Mouse (Mus musculus): Measurements from ENCODE around the gene Tprgl. TPM values are rescaled to one million over a fixed set of nuclear protein-coding genes. Genes with fewer than 3 reads are reported as not detected.

Gene Tprgl
- 42.4 TPM for polyA plus RNA-seq (2014; fragmentation: Illumina TruSeq; extraction: RNeasy Lipid Tissue Mini Kit (QIAGEN cat#74804); ENCODE audit: low read depth, low replicate concordance)

DNA sequence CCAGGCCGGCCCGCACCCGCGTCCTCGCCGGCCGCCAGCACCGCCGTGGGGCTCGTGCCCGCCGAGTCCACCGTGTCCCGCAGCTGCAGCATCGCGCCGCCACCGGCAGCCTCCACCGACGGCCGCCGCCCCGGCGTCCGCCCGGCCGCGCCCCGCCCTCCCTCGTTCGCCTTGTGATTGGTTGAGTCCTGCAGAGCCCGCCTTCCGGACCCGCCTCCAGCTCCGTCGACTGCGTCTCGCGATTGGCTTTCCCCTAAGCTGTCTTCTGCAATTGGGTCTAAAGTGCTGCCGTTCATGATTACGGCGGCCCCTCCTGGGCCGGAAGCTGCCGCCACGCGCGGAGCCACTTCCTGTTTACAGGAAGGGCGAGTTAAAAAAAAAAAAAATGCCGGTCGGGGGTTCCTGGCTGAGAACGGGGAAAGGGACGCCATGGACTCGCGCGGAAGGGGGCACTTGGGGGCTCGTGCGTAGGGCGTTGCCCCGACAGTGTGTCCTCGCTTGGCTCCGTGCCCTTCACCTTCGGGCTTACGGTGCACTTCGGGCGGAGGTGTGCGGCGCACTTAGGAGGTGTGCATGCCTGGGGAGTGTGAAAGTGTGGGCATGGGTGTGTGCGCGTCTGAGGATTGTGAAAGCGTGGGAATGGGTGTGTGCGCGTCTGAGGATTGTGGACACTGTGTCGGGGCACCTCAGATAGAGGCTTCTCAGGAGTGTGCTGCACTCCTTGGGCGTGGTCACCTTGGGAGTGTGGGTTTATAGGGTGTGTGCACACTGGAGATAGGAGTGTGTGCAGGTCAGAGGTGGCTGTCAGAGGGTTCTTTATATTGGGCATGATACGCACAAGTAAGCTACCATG lies at the start of gene Tprgl:
TSS of gene Tprgl (minus strand) at position 129 of the 853 bp plus-strand sequence.

DNA sequence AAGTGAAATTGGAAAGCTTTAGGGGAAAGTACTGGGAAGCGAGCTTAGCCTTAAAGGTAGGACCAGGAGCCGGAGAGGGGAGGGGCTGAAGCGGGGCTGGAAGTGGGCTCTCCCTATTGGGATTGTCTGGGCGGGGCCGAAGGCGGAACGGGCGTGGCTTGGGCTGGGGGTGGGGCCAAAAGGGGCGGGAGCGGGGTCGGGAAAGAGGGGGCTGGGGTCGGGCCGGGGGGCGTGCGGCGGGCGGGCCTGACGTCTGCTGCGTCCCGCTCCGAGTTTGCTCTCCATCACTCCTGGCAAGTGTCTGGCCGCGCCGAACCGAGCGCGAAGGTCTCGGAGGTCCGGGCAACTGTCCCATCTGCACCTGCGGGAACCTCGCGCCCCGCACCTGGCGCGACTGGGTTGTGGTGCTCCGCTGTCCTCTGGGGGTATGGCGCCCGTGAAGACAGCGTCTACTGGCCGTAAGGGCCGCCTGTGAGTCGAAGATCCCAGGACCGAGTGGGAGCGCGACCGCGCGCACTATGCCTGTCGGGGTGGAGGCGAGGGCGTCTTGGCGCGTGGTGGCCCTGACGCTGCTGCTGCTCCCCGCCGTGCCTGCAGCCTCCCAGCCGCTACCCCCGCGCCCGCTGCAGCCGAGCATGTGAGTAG lies 10.2 kb upstream of the Tprgl start, which contains the start of gene Megf6:
TSS of gene Megf6 (plus strand) at position 225 of the 645 bp plus-strand sequence.

DNA sequence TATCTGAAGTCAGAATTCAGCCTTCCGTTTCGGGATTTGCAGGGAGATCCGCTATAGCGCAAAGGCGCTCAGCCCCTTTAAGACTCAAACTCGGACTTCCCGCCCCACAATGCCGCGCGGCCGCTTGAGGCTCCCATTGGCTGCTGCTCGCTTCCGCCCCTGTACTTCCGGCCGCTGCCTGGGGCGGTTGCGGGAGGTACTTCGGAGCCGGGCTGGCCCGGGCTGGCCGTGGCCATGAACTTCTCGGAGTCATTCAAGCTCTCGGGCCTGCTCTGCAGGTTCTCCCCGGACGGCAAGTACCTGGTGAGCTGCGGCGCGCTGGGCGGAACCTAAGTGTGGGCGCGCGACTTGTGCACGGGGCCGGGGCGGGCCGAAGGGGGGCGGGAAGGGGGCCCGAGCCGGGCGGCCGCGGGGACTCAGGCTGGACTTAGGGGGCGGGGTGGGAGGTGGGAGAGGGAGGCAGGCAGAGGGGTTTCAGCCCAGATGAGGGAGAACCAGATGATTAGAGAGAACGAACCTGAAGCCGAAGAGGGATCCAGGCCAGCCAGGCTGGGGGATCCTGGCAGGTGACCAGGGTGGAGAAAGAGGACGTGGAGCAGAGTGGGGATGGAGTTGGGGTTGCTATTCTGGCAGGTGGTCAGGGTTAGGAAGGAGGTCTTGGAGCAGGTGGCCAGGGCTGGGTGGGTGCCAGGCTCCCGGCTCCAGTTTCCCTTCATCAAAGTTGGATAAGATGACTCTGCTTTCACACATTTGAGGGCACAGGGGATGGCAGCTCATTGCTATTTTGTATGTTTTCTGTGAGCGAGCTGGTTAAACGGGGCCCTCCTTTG lies 18.0 kb downstream of the Tprgl start, which contains the start of gene Wrap73:
TSS of gene Wrap73 (plus strand) at position 162 of the 830 bp plus-strand sequence.

DNA sequence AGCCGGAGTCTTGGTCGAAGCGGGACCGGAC lies 20.5 kb downstream of the Tprgl start, which contains the start of gene Trp73:
TSS of gene Trp73 (minus strand) at position 27 of the 31 bp plus-strand sequence.

Other genes starting within 250 kb of the Tprgl start
- 16.9 TPM for gene A430005L14Rik, start 203.4 kb downstream of the Tprgl start, polyA plus RNA-seq (2014; fragmentation: Illumina TruSeq; extraction: RNeasy Lipid Tissue Mini Kit (QIAGEN cat#74804); ENCODE audit: low read depth, low replicate concordance)
- 2.6 TPM for gene Dffb, start 185.5 kb downstream of the Tprgl start, polyA plus RNA-seq (2014; fragmentation: Illumina TruSeq; extraction: RNeasy Lipid Tissue Mini Kit (QIAGEN cat#74804); ENCODE audit: low read depth, low replicate concordance)
- 2.5 TPM for gene Cep104, start 185.5 kb downstream of the Tprgl start, polyA plus RNA-seq (2014; fragmentation: Illumina TruSeq; extraction: RNeasy Lipid Tissue Mini Kit (QIAGEN cat#74804); ENCODE audit: low read depth, low replicate concordance)
- gene Lrrc47, start 148.9 kb downstream of the Tprgl start, polyA plus RNA-seq (2014; fragmentation: Illumina TruSeq; extraction: RNeasy Lipid Tissue Mini Kit (QIAGEN cat#74804); ENCODE audit: low read depth, low replicate concordance), result 9.1 TPM
- gene Smim1, start 134.4 kb downstream of the Tprgl start, polyA plus RNA-seq (2014; fragmentation: Illumina TruSeq; extraction: RNeasy Lipid Tissue Mini Kit (QIAGEN cat#74804); ENCODE audit: low read depth, low replicate concordance), result not detected
- not detected for gene Ccdc27, start 118.0 kb downstream of the Tprgl start, polyA plus RNA-seq (2014; fragmentation: Illumina TruSeq; extraction: RNeasy Lipid Tissue Mini Kit (QIAGEN cat#74804); ENCODE audit: low read depth, low replicate concordance)
- not detected for gene Trp73, start 20.5 kb downstream of the Tprgl start, polyA plus RNA-seq (2014; fragmentation: Illumina TruSeq; extraction: RNeasy Lipid Tissue Mini Kit (QIAGEN cat#74804); ENCODE audit: low read depth, low replicate concordance)
- gene Wrap73, start 18.3 kb downstream of the Tprgl start, polyA plus RNA-seq (2014; fragmentation: Illumina TruSeq; extraction: RNeasy Lipid Tissue Mini Kit (QIAGEN cat#74804); ENCODE audit: low read depth, low replicate concordance), result 0.93 TPM
- not detected for gene Megf6, start 10.1 kb upstream of the Tprgl start, polyA plus RNA-seq (2014; fragmentation: Illumina TruSeq; extraction: RNeasy Lipid Tissue Mini Kit (QIAGEN cat#74804); ENCODE audit: low read depth, low replicate concordance)
- not detected for gene Arhgef16, start 141.0 kb upstream of the Tprgl start, polyA plus RNA-seq (2014; fragmentation: Illumina TruSeq; extraction: RNeasy Lipid Tissue Mini Kit (QIAGEN cat#74804); ENCODE audit: low read depth, low replicate concordance)
- gene B230104I21Rik, start 175.5 kb upstream of the Tprgl start, polyA plus RNA-seq (2014; fragmentation: Illumina TruSeq; extraction: RNeasy Lipid Tissue Mini Kit (QIAGEN cat#74804); ENCODE audit: low read depth, low replicate concordance), result not detected

Measured in liver, adult 10 weeks (tissue).